Mouse (Mus musculus) liver, embryonic 15.5 days (tissue): ENCODE data around the gene Syngr2. TPM values are rescaled to one million over a fixed set of nuclear protein-coding genes. Genes with fewer than 3 reads are reported as not detected.
A peak's percentile ranks its signal among the peaks of the same experiment; 100 is the strongest.

ENCODE experiments used
- ATAC-seq: fragments of 200-750 bp; cut with Nextera tagmentation; 2 replicates; pipeline ENCODE4 v1.8.0; 2017; ENCODE audit warnings: moderate number of reproducible peaks, mild to moderate bottlenecking, moderate library complexity; ENCODE audit not compliant: insufficient read depth
- H3K27ac ChIP-seq: fragments of 300-500 bp; sonication (generic); replicated peaks from 2 replicates; pipeline ENCODE4 v1.5.1; 2015; ENCODE audit warnings: mild to moderate bottlenecking, inconsistent platforms
- H3K27me3 ChIP-seq: fragments of 300-500 bp; sonication (generic); 2 replicates; pipeline ENCODE4 v1.6.1; 2015; ENCODE audit warnings: mild to moderate bottlenecking, inconsistent platforms
- H3K36me3 ChIP-seq: fragments of 300-500 bp; sonication (generic); replicated peaks from 2 replicates; pipeline ENCODE4 v1.6.1; 2015; ENCODE audit warnings: moderate library complexity, mild to moderate bottlenecking, inconsistent platforms
- H3K4me1 ChIP-seq: fragments of 300-500 bp; sonication (generic); replicated peaks from 2 replicates; pipeline ENCODE4 v1.6.1; 2015; ENCODE audit warnings: inconsistent platforms
- H3K4me2 ChIP-seq: fragments of 300-500 bp; sonication (generic); 2 replicates; pipeline ENCODE4 v1.6.1; 2015; ENCODE audit warnings: moderate library complexity, mild to moderate bottlenecking, inconsistent platforms
- H3K4me3 ChIP-seq: fragments of 300-500 bp; sonication (generic); replicated peaks from 2 replicates; pipeline ENCODE4 v1.5.1; 2015; ENCODE audit warnings: mild to moderate bottlenecking, inconsistent platforms
- H3K9ac ChIP-seq: fragments of 300-500 bp; sonication (generic); 2 replicates; pipeline ENCODE4 v1.6.1; 2015; ENCODE audit warnings: moderate library complexity, mild to moderate bottlenecking, inconsistent platforms
- H3K9me3 ChIP-seq: fragments of 300-500 bp; sonication (generic); replicated peaks from 2 replicates; pipeline ENCODE4 v1.6.1; 2016; ENCODE audit warnings: inconsistent platforms
- WGBS: fragments of 180-500 bp; shearing (Covaris S2); methylation state at CpG from one replicate; pipeline ENCODE4 v1.1.7; 2015; ENCODE audit warnings: mixed read lengths; ENCODE audit not compliant: insufficient replicate concordance; 5-methylcytosine and 5-hydroxymethylcytosine counted together
- polyA plus RNA-seq: library from polyadenylated mRNA; unstranded; fragments of >200 nt; fragmentation: Nextera tagmentation; extraction: Ambion mirVana; gene quantifications from 2 replicates; pipeline ENCODE4 v1.2.1, GENCODE M21; 2015

Gene Syngr2
- polyA plus RNA-seq, 1 experiment from 2014 or later, result 49.2 TPM

DNA sequence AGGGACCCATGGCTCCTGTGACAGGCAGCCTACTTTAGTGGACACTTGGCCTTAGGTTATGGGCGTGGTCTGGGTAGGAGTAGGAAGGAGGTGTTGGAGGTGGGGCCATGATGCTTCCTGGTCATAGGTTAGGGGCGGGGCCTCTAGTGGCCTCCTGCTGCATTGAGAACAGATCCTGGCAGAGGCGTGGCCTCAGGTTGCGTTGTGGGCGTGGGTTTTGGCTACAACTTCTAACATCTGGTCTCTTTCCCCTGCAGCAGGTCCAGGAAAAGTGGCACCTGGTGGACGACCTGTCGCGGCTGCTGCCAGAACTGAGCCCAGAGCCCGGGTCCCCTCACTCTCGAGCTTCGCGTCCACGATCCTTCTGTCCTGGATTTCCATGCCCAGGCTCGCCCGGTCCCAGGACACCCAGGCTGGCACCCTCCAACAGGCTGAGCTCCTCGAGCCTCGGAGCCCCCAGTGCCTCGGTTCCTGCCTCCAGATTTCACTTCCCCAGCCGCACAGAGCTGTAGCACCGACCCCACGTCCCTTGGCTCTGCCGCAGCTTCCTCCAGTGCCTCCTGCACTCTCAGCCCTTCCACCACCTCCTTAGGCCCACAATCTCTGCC, 17.1 kb upstream of the Syngr2 start:
- Histone ChIP-seq H3K4me3 (peak overlapping the region; percentile 47), H3K9ac (peak overlapping the region; percentile 58), H3K36me3 (peaks cover 36% of the 10 kb centered on the region), H3K27me3 (no peaks in the 10 kb centered on the region), H3K9me3 (no peaks in the 10 kb centered on the region), H3K4me1 (peaks cover 75% of the 10 kb centered on the region), H3K27ac (peak overlapping the region; percentile 85), H3K4me2 (peak overlapping the region; percentile 80)
- 8% methylated on average over 22 of the region's 22 CpGs for WGBS
- ATAC-seq, result peak; percentile 74

DNA sequence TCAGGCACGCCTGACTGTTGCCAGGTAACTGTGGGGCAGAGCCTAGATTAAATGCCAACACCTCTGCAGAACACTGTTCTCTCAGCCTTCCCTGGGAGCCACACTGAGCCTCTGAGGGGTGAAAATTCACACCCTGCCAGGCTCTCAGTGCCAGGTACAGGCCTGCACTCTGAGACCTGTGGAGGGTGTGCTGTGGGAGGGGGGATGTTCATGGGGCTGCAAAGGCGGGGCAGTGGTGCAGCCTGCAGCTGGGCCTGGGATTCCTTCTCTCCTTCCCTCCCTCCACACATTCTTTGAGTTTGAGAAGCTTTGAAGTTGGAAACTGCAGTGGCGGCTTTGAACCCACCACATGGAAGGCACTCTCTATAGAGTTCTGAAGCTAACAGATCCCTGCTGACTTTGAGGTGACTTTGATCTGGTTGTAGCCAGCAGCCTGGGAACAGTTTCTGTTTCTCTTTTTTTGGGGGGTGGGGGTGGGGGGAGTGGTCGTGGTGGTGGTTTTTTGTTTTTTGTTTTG, 15.4 kb upstream of the Syngr2 start:
- H3K9ac ChIP-seq, result no peak overlapping the region
- peak overlapping the region; percentile 49 for H3K27ac ChIP-seq
- H3K4me1 ChIP-seq, result peaks cover 78% of the 10 kb centered on the region
- H3K4me3 ChIP-seq, result no peak overlapping the region
- peaks cover 22% of the 10 kb centered on the region for H3K36me3 ChIP-seq
- H3K27me3 ChIP-seq, result no peaks in the 10 kb centered on the region
- 71% methylated on average over 4 of the region's 4 CpGs for WGBS
- no peaks in the 10 kb centered on the region for H3K9me3 ChIP-seq
- no peak overlapping the region for H3K4me2 ChIP-seq
- no peak for ATAC-seq

DNA sequence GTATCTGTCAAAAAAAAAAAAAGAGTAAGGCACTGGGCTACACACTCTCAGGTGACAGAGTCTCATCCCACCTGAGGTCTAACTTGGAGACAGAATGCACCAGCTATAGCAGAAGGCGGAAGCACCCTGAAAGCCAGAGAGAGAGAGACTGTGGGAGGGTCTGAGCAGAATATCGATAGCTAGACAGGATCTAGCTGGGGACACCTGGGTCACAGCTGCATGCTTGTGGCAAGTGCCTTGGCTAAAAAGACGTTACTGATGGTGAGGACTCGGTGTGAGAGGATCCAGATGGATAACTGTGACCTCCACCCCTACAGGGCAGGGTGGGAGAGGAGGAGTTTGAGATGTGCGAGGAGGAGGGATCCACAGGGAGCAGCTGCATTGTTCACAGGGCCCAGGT, 12.5 kb upstream of the Syngr2 start:
- peaks cover 36% of the 10 kb centered on the region for H3K36me3 ChIP-seq
- H3K27ac ChIP-seq, result peak overlapping the region; percentile 98
- peak overlapping the region; percentile 80 for H3K4me2 ChIP-seq
- peaks cover 83% of the 10 kb centered on the region for H3K4me1 ChIP-seq
- H3K4me3 ChIP-seq, result peak overlapping the region; percentile 70
- no peaks in the 10 kb centered on the region for H3K9me3 ChIP-seq
- H3K9ac ChIP-seq, result peak overlapping the region; percentile 79
- WGBS, result 20% methylated on average over 5 of the region's 5 CpGs
- peak; percentile 17 for ATAC-seq
- no peaks in the 10 kb centered on the region for H3K27me3 ChIP-seq

DNA sequence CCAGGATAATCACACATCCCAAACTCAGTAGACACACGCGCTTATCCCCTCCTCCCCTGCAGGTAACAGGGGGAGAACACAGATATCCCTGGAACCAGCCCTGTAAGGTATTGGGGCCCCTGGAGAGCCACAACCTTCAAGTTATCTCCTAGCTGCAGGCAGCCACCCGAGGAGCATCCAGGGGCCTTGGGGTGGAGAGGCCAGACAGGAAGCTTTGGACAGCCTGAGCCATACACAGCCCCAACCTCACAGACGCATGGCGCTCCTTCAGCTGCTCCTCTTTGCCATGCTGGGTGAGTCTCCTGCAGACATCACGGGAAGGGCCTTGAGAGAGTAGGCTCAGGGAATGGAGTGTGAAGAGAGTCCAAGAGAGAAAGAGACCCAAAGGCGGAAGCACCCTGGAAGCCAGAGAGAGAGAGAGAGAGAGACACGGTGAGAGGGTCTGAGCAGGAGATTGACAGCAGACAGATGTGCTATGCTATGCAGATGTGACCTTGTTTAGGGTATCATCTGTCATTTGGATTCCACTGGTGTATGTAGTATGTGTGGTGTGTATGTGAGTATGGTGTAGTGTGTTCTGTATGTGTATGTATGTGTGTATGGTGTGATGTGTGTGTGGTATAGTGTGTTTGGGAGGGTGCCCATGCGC, 11.8 kb upstream of the Syngr2 start, which contains the start of gene 6030468B19Rik:
TSS of gene 6030468B19Rik (plus strand) at position 150 of the 649 bp plus-strand sequence.
- peaks cover 40% of the 10 kb centered on the region for H3K36me3 ChIP-seq
- 15% methylated on average over 9 of the region's 9 CpGs for WGBS
- H3K9me3 ChIP-seq, result no peaks in the 10 kb centered on the region
- H3K9ac ChIP-seq, result peak within 1 kb of the TSS; percentile 79
- H3K4me3 ChIP-seq, result peak within 1 kb of the TSS; percentile 70
- peaks cover 83% of the 10 kb centered on the region for H3K4me1 ChIP-seq
- H3K4me2 ChIP-seq, result peak within 1 kb of the TSS; percentile 80
- peak; percentile 96 for ATAC-seq
- no peaks in the 10 kb centered on the region for H3K27me3 ChIP-seq
- H3K27ac ChIP-seq, result peak within 1 kb of the TSS; percentile 98

DNA sequence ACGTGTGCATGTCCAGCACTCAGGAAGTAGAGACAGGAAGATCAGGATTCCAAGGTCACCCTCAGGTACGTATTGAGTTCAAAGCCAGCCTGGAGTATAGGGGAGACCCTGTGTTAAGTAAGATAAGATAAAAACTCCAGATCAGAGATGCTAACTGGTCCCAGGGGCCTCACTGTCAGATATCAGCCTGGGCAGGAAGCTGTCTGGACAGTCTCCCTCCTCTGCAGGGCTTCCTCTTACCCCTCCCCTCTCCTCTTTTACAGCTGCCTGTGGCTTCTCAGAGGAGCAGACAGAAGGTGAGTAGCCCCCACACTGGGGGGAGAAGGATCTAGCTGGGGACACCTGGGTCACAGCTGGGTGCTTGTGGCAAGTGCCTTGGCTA, 11.3 kb upstream of the Syngr2 start:
- Histone ChIP-seq H3K9ac (peak overlapping the region; percentile 79), H3K36me3 (peaks cover 42% of the 10 kb centered on the region), H3K27ac (peak overlapping the region; percentile 98), H3K4me2 (peak overlapping the region; percentile 80), H3K4me1 (peaks cover 83% of the 10 kb centered on the region), H3K4me3 (peak overlapping the region; percentile 70), H3K9me3 (no peaks in the 10 kb centered on the region), H3K27me3 (no peaks in the 10 kb centered on the region)
- WGBS, result 2% methylated on average over 2 of the region's 2 CpGs
- peak; percentile 59 for ATAC-seq

DNA sequence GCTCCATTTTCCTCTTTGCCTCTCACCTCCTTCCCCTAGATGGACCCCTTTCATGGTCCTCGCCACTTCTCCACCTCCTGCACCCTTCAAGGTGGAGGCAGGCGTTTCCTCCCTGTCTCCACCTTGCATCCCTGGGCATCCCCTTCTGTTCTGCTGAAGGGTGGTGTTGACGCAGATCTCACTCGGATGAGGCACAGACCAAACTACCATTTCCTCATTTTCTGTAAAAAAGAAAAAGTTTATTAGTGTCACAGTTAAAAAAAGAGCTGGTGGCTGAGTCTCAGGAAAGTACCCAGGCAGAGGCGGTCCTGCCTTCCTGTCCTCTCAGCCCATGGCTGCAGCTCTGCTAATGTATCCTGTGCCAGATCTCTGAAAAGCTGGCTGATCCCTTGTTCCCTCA, 10.3 kb upstream of the Syngr2 start:
- H3K4me3 ChIP-seq, result peak overlapping the region; percentile 70
- H3K4me1 ChIP-seq, result peaks cover 83% of the 10 kb centered on the region
- H3K9ac ChIP-seq, result peak overlapping the region; percentile 79
- 40% methylated on average over 5 of the region's 5 CpGs for WGBS
- H3K36me3 ChIP-seq, result peaks cover 51% of the 10 kb centered on the region
- peak overlapping the region; percentile 98 for H3K27ac ChIP-seq
- no peaks in the 10 kb centered on the region for H3K9me3 ChIP-seq
- no peaks in the 10 kb centered on the region for H3K27me3 ChIP-seq
- no peak for ATAC-seq
- H3K4me2 ChIP-seq, result peak overlapping the region; percentile 80

DNA sequence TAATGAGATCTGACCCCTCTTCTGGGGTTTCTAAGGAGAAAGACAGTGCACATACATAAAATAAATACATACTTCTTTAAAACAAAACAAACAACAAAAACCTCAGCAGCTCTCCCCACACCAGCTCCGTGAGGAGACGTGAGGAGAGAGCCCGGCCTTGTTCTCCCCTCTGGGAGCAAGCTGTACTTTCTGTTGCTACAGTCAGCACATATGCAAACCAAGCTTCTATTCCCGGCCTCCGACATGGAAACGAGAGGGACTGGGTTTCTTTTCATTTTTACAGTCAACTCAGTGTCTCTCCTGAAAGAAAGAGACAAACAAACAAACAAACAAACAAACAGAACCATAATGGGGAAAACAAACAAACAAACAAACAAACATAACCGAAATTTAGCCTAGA, 9.4 kb upstream of the Syngr2 start:
- Histone ChIP-seq H3K27ac (peak overlapping the region; percentile 98), H3K36me3 (peaks cover 59% of the 10 kb centered on the region), H3K4me1 (peaks cover 84% of the 10 kb centered on the region), H3K27me3 (no peaks in the 10 kb centered on the region), H3K9ac (peak overlapping the region; percentile 79), H3K9me3 (no peaks in the 10 kb centered on the region), H3K4me2 (peak overlapping the region; percentile 80), H3K4me3 (peak overlapping the region; percentile 70)
- 82% methylated on average over 7 of the region's 7 CpGs for WGBS
- no peak for ATAC-seq

DNA sequence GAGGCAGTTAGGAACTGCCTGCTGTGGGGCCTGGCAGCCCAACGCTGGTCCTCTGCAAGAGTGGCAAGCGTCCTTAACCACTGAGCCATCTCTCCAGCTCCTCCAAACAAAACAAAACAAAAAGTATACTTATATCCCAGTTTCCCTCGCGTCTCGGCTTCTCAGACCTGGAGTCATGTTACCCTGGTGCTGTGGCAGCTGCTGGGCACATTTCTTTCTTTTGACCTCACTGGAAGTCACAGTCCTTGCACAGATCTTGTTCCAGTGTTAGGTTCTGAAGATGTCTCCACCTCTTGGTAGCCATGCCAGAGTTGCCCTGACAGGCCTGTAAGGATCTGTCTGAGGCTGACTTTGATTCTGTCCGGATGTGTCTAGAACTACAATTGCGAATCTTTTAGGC, 7.8 kb upstream of the Syngr2 start:
- H3K27me3 ChIP-seq, result no peaks in the 10 kb centered on the region
- peak overlapping the region; percentile 80 for H3K4me2 ChIP-seq
- H3K9ac ChIP-seq, result peak overlapping the region; percentile 79; the same call in 1 of the 2 replicates
- peak overlapping the region; percentile 98 for H3K27ac ChIP-seq
- no peaks in the 10 kb centered on the region for H3K9me3 ChIP-seq
- WGBS, result 90% methylated on average over 7 of the region's 7 CpGs
- ATAC-seq, result no peak
- peaks cover 82% of the 10 kb centered on the region for H3K4me1 ChIP-seq
- peak overlapping the region; percentile 70 for H3K4me3 ChIP-seq
- peaks cover 75% of the 10 kb centered on the region for H3K36me3 ChIP-seq

DNA sequence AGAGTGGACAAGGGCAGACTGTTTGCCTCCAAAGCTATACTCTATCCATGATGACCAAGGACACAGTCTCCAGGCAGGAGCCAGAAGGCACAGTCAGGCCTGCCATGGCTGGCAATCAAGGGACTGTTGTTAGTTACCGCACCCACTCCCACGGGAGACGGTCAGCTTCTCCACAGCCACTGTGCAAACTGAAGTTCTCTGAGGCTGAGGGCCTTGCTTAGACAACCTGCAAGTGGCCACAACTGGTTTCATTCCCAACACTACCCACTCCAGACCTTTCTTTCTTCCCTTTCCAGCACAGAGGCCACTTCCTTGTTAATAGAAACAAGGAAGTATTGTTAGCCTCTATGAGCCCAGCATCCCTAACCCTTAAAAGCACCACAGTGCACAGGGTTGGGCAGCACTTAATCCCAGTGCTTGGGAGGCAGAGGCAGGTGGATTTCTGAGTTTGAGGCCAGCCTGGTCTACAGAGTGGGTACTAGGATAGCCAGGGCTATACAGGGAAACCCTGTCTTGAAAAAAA, 6.2 kb upstream of the Syngr2 start:
- no peaks in the 10 kb centered on the region for H3K27me3 ChIP-seq
- H3K36me3 ChIP-seq, result peaks cover 90% of the 10 kb centered on the region
- H3K9ac ChIP-seq, result peak overlapping the region; percentile 13; the same call in 1 of the 2 replicates
- H3K27ac ChIP-seq, result peak overlapping the region; percentile 58
- H3K4me3 ChIP-seq, result peak overlapping the region; percentile 70
- peak overlapping the region; percentile 80 for H3K4me2 ChIP-seq
- 86% methylated on average over 3 of the region's 3 CpGs for WGBS
- ATAC-seq, result no peak
- peaks cover 85% of the 10 kb centered on the region for H3K4me1 ChIP-seq
- no peaks in the 10 kb centered on the region for H3K9me3 ChIP-seq

DNA sequence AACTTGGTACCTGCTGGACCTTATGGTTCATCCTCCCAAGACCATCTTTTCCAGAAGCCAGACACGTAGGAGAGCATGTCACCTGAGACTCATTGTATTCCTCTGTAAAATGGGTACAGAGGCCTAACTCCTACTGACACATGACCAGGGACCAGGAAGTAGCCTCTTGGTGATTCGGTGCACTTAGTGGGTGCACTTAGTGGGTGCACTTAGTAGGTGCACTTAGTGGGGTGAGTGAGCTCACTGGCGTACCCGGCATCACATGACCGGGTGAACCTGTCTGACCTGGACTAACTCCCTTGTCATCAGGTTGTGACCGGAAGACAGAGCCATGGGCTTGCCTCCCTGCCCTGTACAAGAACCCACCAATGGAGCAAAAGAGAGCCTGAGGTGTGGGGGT, 2.7 kb upstream of the Syngr2 start:
- WGBS, result 87% methylated on average over 6 of the region's 6 CpGs
- Histone ChIP-seq H3K4me1 (peaks cover 85% of the 10 kb centered on the region), H3K36me3 (peaks cover 76% of the 10 kb centered on the region), H3K27me3 (no peaks in the 10 kb centered on the region), H3K27ac (peak overlapping the region; percentile 43; the same call in 1 of the 2 replicates), H3K4me2 (no peak overlapping the region), H3K9ac (no peak overlapping the region), H3K4me3 (no peak overlapping the region), H3K9me3 (no peaks in the 10 kb centered on the region)
- no peak for ATAC-seq

DNA sequence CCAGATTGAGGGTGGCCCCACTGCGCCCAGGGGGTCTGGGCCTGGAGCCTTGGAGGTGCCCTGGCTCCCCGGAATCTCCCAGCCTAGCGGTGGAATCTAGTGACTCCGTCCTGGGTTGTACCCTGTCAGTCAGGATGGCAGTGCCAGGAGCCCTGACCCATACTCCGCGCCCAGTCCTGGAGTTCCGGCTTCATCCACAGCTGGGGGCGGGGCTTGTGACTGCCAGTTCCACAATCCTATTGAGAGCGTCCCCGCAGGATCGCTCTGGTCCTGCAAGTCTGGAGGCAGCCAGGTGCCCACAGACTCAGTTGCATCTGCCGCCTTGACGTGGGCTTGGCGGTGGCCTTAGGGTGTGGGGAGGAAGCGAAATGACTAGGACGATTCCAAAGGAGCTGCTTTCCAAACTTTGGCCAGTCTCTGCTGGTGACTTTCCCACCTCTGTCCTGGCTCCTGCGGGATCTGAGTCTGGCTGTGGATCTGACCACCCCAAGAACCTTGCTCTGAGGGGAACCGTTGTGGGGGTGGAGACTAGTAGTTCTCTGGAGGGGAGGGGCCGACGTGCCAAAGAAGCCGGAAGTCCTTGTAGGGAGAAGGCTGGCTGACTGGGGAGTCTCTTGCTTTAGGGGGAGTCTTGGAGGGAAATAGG, 1.1 kb downstream of the Syngr2 start:
- peak; percentile 73 for ATAC-seq
- Histone ChIP-seq H3K27me3 (no peaks in the 10 kb centered on the region), H3K4me2 (peak overlapping the region; percentile 98), H3K9ac (peak overlapping the region; percentile 93), H3K4me1 (peaks cover 85% of the 10 kb centered on the region), H3K9me3 (no peaks in the 10 kb centered on the region), H3K36me3 (peaks cover 76% of the 10 kb centered on the region), H3K4me3 (peak overlapping the region; percentile 86), H3K27ac (peak overlapping the region; percentile 91)
- WGBS, result under 1% methylated on average over 21 of the region's 21 CpGs
